Mouse (Mus musculus): Measurements from ENCODE around the gene Olfr1133. TPM values are rescaled to one million over a fixed set of nuclear protein-coding genes. Genes with fewer than 3 reads are reported as not detected.

Gene Olfr1133
- not detected in 2 replicates for polyA plus RNA-seq (2012; rRNA removed)
- not detected in 2 replicates for polyA plus RNA-seq (2014; fragmentation: Nextera tagmentation; extraction: Ambion mirVana)

DNA sequence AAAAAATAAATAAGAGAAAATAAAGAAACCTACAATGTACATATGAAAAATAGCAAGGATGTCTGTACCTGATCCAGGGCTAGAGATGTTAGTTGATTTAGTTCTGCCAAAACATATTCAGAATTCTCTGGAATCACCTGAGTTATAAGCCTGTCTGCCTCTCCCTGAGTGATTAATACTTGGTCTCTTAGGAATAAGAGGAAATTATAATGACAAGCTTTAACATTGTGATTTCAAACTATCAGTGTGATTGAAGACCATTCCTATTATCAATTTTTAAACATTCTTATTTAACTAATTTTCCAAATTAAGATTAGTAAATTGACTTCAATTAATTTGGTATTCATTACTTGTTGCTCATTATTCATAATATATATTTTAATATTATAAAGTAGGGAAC is at the start of gene Olfr1133:
Gene Olfr1133 (minus strand): TSS at position 101 of the 400 bp plus-strand sequence.
- Histone ChIP-seq H3K9ac (ENCODE audit: low read depth, low read length, severe bottlenecking) (no peak within 1 kb of the TSS), H3K36me3 (ENCODE audit: control insufficient read depth, insufficient read depth, low read length) (no peaks in the 10 kb centered on the region), H3K27me3 (ENCODE audit: control insufficient read depth, insufficient read depth, low read length) (no peaks in the 10 kb centered on the region), H3K4me3 (replicated peaks; ENCODE audit: low read length) (no peak within 1 kb of the TSS), H3K9me3 (ENCODE audit: control insufficient read depth, low read length) (no peaks in the 10 kb centered on the region), H3K4me1 (ENCODE audit: control insufficient read depth, insufficient read depth, low read length) (no peaks in the 10 kb centered on the region), H3K27ac (replicated peaks; ENCODE audit: low read depth, low read length) (no peak within 1 kb of the TSS), H3K4me2 (replicated peaks; ENCODE audit: low read depth, low read length, severe bottlenecking) (no peak within 1 kb of the TSS)
- ATAC-seq (ENCODE audit: low FRiP score, low read depth) (no peak), DNase-seq (ENCODE audit: low spot score) (no peak)
- no peak for TF ChIP-seq POLR2A (IDR thresholded peaks at IDR 0.05; ENCODE audit: borderline replicate concordance, extremely low read depth, insufficient read depth, insufficient read length)

DNA sequence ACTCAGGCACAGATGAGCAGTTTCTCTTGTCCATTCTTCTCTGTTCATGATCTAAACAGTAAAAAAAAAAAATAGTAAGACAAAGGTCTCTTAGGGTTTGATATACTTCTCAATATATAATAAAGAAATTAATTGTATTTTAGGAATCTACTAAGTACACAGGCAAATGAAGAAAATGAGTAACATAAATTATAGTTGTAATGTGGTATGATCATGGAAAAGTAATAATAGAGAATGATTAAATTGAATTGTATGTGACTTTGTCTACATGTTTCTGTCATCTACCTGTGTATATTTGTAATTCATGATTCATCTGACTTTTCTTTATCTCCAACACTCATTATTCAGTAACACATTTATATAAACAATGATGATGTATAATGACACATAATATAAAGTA is 46.7 kb upstream of the Olfr1133 start, which contains the start of gene Olfr1136:
Gene Olfr1136 (minus strand): TSS at position 101 of the 400 bp plus-strand sequence.
- no peak for ATAC-seq (ENCODE audit: low FRiP score, low read depth)
- no peak for DNase-seq (ENCODE audit: low spot score)
- no peak for TF ChIP-seq POLR2A (IDR thresholded peaks at IDR 0.05; ENCODE audit: borderline replicate concordance, extremely low read depth, insufficient read depth, insufficient read length)
- Histone ChIP-seq H3K27ac (replicated peaks; ENCODE audit: low read depth, low read length) (no peak within 1 kb of the TSS), H3K4me2 (replicated peaks; ENCODE audit: low read depth, low read length, severe bottlenecking) (no peak within 1 kb of the TSS), H3K9ac (ENCODE audit: low read depth, low read length, severe bottlenecking) (no peak within 1 kb of the TSS), H3K27me3 (ENCODE audit: control insufficient read depth, insufficient read depth, low read length) (no peaks in the 10 kb centered on the region), H3K36me3 (ENCODE audit: control insufficient read depth, insufficient read depth, low read length) (no peaks in the 10 kb centered on the region), H3K9me3 (ENCODE audit: control insufficient read depth, low read length) (no peaks in the 10 kb centered on the region), H3K4me1 (ENCODE audit: control insufficient read depth, insufficient read depth, low read length) (no peaks in the 10 kb centered on the region), H3K4me3 (replicated peaks; ENCODE audit: low read length) (no peak within 1 kb of the TSS)

DNA sequence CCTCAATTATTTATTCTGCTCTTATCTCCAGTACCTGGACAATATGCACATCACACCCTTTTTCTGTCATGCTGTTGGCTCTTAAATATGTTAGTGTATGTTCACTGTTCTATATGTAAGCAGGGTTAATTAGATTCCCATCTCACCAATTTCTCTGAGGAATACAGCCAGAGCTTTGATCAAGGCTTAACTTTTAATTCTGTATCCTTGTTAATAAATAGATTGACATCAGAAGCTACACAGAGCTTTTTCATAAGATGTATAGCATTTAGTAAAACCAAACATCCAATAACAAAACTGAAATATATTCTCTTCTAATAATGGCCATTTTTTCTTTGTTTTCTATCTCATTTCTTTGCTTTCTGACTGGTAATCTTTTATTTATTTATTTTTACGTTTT is 26.4 kb upstream of the Olfr1133 start, which contains the start of gene Olfr1135:
Gene Olfr1135 (minus strand): TSS at position 101 of the 400 bp plus-strand sequence.
- Histone ChIP-seq H3K27me3 (ENCODE audit: control insufficient read depth, insufficient read depth, low read length) (no peaks in the 10 kb centered on the region), H3K4me1 (ENCODE audit: control insufficient read depth, insufficient read depth, low read length) (no peaks in the 10 kb centered on the region), H3K9ac (ENCODE audit: low read depth, low read length, severe bottlenecking) (no peak within 1 kb of the TSS), H3K4me2 (replicated peaks; ENCODE audit: low read depth, low read length, severe bottlenecking) (no peak within 1 kb of the TSS), H3K36me3 (ENCODE audit: control insufficient read depth, insufficient read depth, low read length) (no peaks in the 10 kb centered on the region), H3K27ac (replicated peaks; ENCODE audit: low read depth, low read length) (no peak within 1 kb of the TSS), H3K9me3 (ENCODE audit: control insufficient read depth, low read length) (no peaks in the 10 kb centered on the region), H3K4me3 (replicated peaks; ENCODE audit: low read length) (no peak within 1 kb of the TSS)
- WGBS: 12% methylated on average over 1 of the region's 1 CpGs
- no peak for TF ChIP-seq POLR2A (IDR thresholded peaks at IDR 0.05; ENCODE audit: borderline replicate concordance, extremely low read depth, insufficient read depth, insufficient read length)
- no peak for ATAC-seq (ENCODE audit: low FRiP score, low read depth)
- DNase-seq (ENCODE audit: low spot score): no peak

DNA sequence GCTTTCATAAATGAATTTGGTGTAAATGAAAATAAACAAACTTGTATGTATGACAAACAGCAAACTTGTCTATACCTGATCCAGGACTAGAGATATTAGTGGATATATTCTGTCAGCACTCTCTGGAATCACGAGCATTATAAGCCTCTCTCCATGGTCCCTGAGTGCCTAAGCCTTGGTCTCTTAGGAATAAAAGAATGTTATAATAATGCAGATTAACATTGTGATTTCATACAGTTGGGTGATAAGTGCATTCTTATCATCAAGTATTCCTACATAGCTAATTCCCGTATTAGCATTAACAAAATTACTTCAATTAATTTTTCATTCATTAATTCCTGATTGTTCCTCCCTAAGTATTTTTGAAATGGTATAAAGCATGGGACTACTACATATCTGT is 11.2 kb upstream of the Olfr1133 start, which contains the start of gene Olfr1134:
Gene Olfr1134 (minus strand): TSS at position 101 of the 400 bp plus-strand sequence.
- no peaks in the 10 kb centered on the region for H3K36me3 ChIP-seq (ENCODE audit: control insufficient read depth, insufficient read depth, low read length)
- no peak for ATAC-seq (ENCODE audit: low FRiP score, low read depth)
- WGBS: 77% methylated on average over 2 of the region's 2 CpGs

DNA sequence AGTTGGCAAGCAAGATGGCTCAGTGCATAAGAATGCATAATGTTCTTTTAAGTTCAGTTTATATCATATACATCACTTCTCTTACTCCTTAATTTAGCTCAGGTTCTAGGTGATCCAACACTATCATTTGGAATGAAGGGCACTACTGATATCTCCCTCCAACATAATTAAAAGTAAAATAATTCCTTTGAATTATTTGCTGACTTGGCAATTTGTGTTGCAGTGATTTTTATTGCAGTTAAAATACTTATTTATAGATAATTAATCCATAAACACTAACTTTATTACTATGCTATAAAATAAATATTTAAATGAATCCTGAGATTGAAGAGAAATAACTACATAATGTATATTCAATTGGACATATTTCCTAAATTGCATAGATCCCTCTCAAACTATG is 4.7 kb downstream of the Olfr1133 start:
- Histone ChIP-seq H3K27ac (replicated peaks; ENCODE audit: low read depth, low read length) (no peak overlapping the region), H3K36me3 (ENCODE audit: control insufficient read depth, insufficient read depth, low read length) (no peaks in the 10 kb centered on the region), H3K27me3 (ENCODE audit: control insufficient read depth, insufficient read depth, low read length) (no peaks in the 10 kb centered on the region), H3K4me2 (replicated peaks; ENCODE audit: low read depth, low read length, severe bottlenecking) (no peak overlapping the region), H3K9ac (ENCODE audit: low read depth, low read length, severe bottlenecking) (no peak overlapping the region), H3K4me3 (replicated peaks; ENCODE audit: low read length) (no peak overlapping the region), H3K4me1 (ENCODE audit: control insufficient read depth, insufficient read depth, low read length) (no peaks in the 10 kb centered on the region), H3K9me3 (ENCODE audit: control insufficient read depth, low read length) (no peaks in the 10 kb centered on the region)
- no peak for TF ChIP-seq POLR2A (IDR thresholded peaks at IDR 0.05; ENCODE audit: borderline replicate concordance, extremely low read depth, insufficient read depth, insufficient read length)
- ATAC-seq (ENCODE audit: low FRiP score, low read depth) (no peak), DNase-seq (ENCODE audit: low spot score) (no peak)

More for the DNA sequence above, 11.2 kb upstream of the Olfr1133 start, which contains the start of gene Olfr1134:
- no peak for DNase-seq (ENCODE audit: low spot score)
- Histone ChIP-seq H3K27ac (replicated peaks; ENCODE audit: low read depth, low read length) (no peak within 1 kb of the TSS), H3K4me2 (replicated peaks; ENCODE audit: low read depth, low read length, severe bottlenecking) (no peak within 1 kb of the TSS), H3K4me3 (replicated peaks; ENCODE audit: low read length) (no peak within 1 kb of the TSS), H3K9me3 (ENCODE audit: control insufficient read depth, low read length) (no peaks in the 10 kb centered on the region), H3K4me1 (ENCODE audit: control insufficient read depth, insufficient read depth, low read length) (no peaks in the 10 kb centered on the region), H3K9ac (ENCODE audit: low read depth, low read length, severe bottlenecking) (no peak within 1 kb of the TSS), H3K27me3 (ENCODE audit: control insufficient read depth, insufficient read depth, low read length) (no peaks in the 10 kb centered on the region)
- TF ChIP-seq POLR2A (IDR thresholded peaks at IDR 0.05; ENCODE audit: borderline replicate concordance, extremely low read depth, insufficient read depth, insufficient read length): no peak

DNA sequence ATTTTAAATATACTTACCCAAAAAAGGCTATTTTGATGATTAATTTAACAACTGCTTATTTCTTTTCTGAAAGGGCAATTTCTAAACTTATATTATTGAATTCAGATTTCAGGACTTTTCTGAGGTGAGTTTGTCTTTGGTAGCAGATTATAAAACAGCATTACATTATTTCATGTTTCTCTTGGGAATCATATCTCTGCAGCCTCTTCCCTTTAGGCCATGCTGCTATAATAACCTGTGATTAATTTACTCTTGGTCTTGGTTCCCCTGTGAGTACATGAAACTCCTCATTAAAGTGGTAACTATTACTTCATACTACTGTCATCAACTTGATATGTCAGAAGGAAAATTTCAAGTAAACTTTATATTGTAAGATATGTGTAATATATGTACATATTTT is 9.7 kb downstream of the Olfr1133 start, which contains the start of gene Olfr1132:
Gene Olfr1132 (minus strand): TSS at position 101 of the 400 bp plus-strand sequence.
- ATAC-seq (ENCODE audit: low FRiP score, low read depth) (no peak), DNase-seq (ENCODE audit: low spot score) (no peak)
- Histone ChIP-seq H3K9ac (ENCODE audit: low read depth, low read length, severe bottlenecking) (no peak within 1 kb of the TSS), H3K27ac (replicated peaks; ENCODE audit: low read depth, low read length) (no peak within 1 kb of the TSS), H3K4me1 (ENCODE audit: control insufficient read depth, insufficient read depth, low read length) (no peaks in the 10 kb centered on the region), H3K4me3 (replicated peaks; ENCODE audit: low read length) (no peak within 1 kb of the TSS), H3K27me3 (ENCODE audit: control insufficient read depth, insufficient read depth, low read length) (no peaks in the 10 kb centered on the region), H3K4me2 (replicated peaks; ENCODE audit: low read depth, low read length, severe bottlenecking) (no peak within 1 kb of the TSS), H3K36me3 (ENCODE audit: control insufficient read depth, insufficient read depth, low read length) (no peaks in the 10 kb centered on the region), H3K9me3 (ENCODE audit: control insufficient read depth, low read length) (no peaks in the 10 kb centered on the region)
- no peak for TF ChIP-seq POLR2A (IDR thresholded peaks at IDR 0.05; ENCODE audit: borderline replicate concordance, extremely low read depth, insufficient read depth, insufficient read length)

Measured in limb, embryonic 14.5 days (tissue).